Mouse (Mus musculus): Measurements from ENCODE around the gene Baiap2l1.
"Not testable (repeated sequence)": the region's sequence is repeated elsewhere in the genome, so short reads cannot be mapped to it uniquely, and the experiment has no call there.

Gene Baiap2l1

DNA sequence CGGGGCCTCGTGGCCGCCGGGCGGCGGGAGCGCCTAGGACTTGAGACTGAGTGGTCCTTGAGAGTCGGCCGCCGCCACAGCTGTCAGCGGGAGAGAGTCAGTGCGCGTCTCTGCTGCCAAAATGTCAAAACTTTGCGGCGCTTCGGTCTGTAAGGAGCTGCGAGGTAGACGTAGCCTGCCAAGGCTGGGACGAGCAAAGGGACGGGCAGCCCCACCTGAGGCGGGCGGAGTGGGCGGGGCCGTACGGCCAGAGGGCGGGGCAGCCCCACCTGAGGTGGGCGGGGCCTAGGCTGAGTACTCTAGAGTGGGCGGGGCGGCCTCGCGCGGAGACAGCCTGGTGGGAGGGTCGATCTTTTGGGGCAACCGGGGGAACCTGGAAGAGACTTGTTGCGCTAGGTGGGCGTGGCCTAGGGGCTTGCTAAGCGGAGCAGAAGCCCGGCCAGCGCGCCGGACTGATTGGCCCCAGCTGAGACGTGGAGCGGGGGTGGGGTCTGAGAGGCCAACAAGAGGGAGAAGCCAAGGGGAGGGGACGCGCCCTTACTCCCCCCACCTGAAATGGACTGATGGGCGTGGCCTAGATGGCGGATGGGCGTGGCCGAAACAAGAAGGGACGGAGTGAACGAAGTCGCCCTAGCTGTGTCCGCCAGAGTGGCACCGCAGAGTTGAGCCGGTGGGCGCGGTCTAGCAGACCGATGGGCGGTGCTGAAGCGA, at the start of gene Baiap2l1:
Gene Baiap2l1 (minus strand): TSS at position 232 of the 711 bp plus-strand sequence.
- peak; percentile 79 to 81 for DNase-seq (ENCODE audit: low spot score in 2 of 2)

- DNase-seq (ENCODE audit: low spot score in 2 of 2) = no peak
Observed at GRCm38 (mm10) chr5:144406256-144406655, 48.3 kb upstream of the Baiap2l1 start.

DNA sequence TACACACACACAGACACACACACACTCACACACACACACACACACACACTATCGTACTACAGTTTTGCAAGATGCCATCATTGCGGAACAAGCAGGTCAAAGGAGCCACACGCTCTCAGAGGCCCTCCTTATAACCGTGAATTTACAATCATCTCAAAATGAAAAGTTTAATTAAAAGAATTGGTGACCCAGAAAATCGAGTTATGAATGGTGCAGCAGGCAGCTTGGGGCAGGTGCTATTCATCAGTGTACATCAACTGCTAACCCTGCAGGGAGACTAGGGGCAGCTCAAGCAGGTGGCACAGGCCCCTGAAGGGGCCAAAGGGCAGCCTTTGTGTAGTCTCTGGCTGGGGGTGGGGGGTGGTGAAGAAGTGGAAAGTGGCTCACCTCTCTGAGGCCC, 42.9 kb upstream of the Baiap2l1 start:
- no peak for DNase-seq (ENCODE audit: low spot score in 2 of 2)

- DNase-seq (ENCODE audit: low spot score in 2 of 2) = no peak
Observed at GRCm38 (mm10) chr5:144397566-144397965, 39.7 kb upstream of the Baiap2l1 start.

DNA sequence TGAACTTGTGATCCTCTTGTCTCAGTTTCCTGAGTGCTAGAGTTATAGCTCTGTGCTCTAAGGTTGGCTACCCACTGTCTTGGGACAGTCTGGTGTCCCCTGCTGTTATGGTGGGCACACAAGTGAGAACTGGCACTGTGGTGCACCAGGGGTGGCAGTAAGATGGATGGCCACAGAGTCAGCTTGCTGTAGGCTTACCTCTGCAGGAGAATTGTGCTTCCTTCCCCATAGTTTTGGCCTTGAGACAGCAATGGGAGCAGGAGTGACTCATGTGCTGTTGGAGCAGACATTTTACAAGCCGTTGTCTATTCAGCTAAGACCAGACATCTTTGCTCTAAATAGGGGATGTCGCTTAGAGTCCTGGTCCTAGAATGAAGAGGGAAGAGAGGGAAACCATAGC, 36.2 kb upstream of the Baiap2l1 start:
- no peak for DNase-seq (ENCODE audit: low spot score in 2 of 2)

DNA sequence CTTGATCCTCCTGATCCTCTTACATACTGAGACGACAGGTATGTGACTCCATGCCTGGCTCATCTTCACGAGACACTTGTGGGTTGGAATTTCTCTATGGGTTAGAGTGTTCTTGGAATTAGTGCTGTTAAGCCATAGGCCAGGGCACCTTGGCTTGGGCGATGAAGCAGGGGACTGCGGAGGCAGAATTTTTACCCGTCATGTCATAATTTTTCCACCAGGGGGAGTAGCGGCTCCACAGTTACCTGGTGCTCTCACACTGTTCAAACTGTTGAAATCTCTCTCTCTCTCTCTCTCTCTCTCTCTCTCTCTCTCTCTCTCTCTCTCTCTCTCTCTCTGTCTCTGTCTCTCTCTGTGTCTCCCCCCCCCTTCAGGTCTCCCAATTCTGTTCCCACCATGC, 29.9 kb upstream of the Baiap2l1 start:
- peak in 1 of 2 experiments; percentile 2 for DNase-seq (ENCODE audit: low spot score in 2 of 2)

DNA sequence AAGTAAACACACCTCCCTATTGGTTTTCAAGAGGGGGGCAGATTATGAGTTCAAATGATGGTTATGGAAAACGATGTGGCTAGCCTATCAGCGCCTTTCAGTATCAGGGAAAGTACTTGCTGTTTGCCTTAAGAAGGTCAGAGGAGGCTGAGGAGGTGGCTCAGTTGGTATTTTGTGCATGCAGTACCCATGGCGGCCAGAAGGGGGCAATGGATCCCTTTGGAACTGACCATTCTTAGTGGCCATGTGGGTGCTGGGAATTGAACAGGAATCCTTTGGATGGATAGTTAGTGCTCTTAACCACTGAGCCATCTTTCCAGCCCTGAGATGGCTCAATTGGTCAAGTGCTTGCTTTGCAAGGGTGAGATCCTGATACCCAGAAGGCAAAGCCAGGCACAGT, 26.0 kb upstream of the Baiap2l1 start:
- no peak for DNase-seq (ENCODE audit: low spot score in 2 of 2)

GRCm38 (mm10) chr5:144381782-144382181, 23.9 kb upstream of the Baiap2l1 start:
- DNase-seq (ENCODE audit: low spot score in 2 of 2) = no peak

GRCm38 (mm10) chr5:144380689-144381088, 22.8 kb upstream of the Baiap2l1 start:
- no peak for DNase-seq (ENCODE audit: low spot score in 2 of 2)

DNA sequence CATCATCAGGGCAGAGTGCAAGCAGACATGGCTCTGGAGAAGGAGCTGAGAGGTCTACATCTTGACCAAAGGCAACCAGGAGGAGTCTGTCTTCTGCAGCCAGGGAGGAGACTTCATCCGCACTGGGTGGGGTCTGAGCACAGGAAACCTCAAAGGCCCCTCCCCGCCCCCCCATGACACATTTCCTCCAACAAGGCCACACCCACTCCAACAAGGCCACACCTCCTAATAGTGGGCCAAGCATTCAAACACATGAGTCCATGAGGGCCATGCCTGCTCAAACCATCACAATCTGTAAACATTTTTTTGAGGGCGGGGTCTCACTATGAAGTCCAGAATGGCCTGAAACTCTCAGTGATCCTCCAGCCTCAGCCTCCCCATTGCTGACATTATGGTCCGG, 21.5 kb upstream of the Baiap2l1 start:
- DNase-seq (ENCODE audit: low spot score in 2 of 2) = no peak

DNA sequence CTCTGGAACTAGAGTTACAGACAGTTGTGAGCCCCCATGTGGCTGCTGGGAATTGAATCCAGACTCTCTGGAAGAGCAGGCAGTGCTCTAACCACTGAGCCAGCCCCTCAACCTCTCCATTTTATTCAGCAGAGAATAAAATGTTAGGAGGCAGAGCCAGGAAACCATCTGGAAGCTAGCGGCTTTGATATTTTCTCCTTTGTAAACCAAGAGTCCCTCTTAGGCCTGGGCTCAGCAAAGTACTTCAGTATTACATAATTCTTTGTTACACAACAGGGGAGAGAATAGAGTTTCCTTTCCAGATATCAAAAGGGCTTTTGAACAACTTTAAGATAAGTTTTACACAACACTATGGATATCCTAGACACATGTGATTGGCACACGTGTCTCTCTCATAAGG, 15.0 kb upstream of the Baiap2l1 start:
- DNase-seq (ENCODE audit: low spot score in 2 of 2) = no peak

GRCm38 (mm10) chr5:144372177-144372576, 14.3 kb upstream of the Baiap2l1 start:
- no peak for DNase-seq (ENCODE audit: low spot score in 2 of 2)

GRCm38 (mm10) chr5:144370986-144371385, 13.1 kb upstream of the Baiap2l1 start:
- DNase-seq (ENCODE audit: low spot score in 2 of 2) = no peak

DNA sequence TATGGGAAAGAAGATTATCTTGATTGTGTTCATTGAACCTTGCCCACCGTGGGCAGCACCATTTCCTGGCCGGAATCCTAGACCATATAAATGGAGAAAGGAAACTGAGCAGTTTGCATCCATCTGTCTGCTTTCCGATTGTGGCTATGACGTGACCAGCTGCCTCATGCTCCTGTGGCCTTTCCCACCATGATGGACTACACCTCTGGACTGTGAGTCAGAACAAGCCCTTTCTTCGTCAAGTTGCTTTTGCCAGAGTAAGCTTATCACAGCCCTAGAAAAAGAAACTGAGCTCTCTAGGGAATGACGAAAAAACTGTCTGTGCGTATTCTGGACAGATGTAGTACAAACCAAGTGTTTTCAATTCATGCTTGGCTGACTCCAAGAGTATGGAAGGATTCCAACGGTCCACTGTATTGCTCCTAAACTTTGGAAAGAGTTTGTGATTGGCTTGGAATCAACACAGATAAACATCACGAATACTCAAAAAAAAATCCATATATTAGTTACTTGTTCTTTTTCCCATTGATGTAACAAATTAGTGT, 10.8 kb upstream of the Baiap2l1 start:
- DNase-seq (ENCODE audit: low spot score in 2 of 2) = no peak

- DNase-seq (ENCODE audit: low spot score in 2 of 2) = not testable (repeated sequence)
Observed at GRCm38 (mm10) chr5:144366551-144366950, 8.6 kb upstream of the Baiap2l1 start.

GRCm38 (mm10) chr5:144364680-144365357, 6.9 kb upstream of the Baiap2l1 start:
- DNase-seq (ENCODE audit: low spot score in 2 of 2) = no peak

DNA sequence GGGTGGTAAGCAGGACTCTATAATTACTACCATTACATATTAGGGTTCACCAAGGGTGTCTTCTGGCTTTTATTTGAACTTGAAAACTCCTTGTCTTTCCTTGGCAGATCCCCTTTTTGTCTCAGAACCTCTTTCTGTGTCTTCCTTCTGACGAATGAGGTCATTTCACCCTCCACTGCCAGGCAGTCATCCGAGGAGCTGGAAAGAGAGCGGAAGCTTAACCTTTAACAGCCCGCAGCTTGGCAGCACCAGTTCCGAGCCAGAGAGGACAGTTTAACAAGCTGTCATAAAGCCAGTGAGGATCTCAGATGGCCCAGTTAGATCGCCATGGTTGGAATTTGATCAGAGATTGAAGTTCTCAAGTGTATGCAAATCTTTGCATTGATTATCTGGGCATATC, 2.4 kb upstream of the Baiap2l1 start:
- DNase-seq (ENCODE audit: low spot score in 2 of 2) = no peak

DNA sequence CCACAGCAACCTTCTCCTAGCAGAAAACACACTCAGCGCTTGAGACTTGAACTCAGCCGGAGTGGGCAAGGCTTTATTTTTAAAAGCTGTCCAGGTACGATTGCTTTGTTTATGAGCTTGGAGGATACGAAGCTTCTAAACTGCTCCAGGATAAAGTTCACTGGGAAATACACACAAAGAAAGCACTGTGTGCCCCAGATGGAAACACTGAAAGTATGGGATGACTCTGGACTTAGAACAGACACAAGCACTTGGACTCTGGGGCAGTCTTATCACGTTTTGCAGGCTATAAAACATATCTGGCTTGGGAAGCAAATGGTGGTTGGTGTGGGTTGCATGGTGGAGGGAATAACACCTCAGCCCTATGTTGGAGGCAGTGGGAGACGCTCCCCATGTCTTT, 2.0 kb upstream of the Baiap2l1 start:
- DNase-seq (ENCODE audit: low spot score in 2 of 2) = no peak

- no peak for DNase-seq (ENCODE audit: low spot score in 2 of 2)
Observed at GRCm38 (mm10) chr5:144358592-144358917, 643 bp upstream of the Baiap2l1 start.

- no peak for DNase-seq (ENCODE audit: low spot score in 2 of 2)
Observed at GRCm38 (mm10) chr5:144357551-144357880, 396 bp downstream of the Baiap2l1 start.

DNA sequence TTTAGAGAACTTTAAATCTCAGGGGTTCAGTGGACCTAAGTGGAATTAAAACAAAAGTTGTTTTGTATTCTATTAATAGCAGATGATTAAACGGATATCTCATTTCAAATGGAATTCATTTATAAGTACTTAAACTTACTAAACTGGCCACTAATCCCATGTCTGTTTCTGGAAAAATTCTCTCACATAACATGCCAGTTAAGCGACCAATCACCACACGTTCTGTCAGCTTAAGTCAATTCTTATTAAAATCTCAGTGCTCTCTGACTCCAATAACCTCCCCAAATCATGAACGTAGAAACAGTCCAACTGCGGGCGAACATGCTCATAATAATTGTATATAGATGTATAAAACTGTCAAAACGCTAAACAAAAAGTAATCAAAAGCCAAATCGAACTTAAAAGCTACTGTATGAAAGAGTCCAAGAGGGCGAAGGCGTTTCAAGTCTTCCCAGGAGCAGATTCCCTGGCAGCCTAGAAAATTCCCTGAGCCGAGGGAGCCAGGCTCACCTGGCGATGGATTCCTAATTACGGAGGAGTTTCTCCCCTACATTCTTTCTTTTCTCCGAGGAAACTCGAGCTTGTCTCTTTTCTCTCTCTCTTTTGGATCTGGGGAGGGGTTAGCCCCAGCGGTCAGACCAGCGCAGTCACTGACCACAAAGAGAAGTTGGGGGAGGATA, 996 bp downstream of the Baiap2l1 start:
- no peak for DNase-seq (ENCODE audit: low spot score in 2 of 2)

DNA sequence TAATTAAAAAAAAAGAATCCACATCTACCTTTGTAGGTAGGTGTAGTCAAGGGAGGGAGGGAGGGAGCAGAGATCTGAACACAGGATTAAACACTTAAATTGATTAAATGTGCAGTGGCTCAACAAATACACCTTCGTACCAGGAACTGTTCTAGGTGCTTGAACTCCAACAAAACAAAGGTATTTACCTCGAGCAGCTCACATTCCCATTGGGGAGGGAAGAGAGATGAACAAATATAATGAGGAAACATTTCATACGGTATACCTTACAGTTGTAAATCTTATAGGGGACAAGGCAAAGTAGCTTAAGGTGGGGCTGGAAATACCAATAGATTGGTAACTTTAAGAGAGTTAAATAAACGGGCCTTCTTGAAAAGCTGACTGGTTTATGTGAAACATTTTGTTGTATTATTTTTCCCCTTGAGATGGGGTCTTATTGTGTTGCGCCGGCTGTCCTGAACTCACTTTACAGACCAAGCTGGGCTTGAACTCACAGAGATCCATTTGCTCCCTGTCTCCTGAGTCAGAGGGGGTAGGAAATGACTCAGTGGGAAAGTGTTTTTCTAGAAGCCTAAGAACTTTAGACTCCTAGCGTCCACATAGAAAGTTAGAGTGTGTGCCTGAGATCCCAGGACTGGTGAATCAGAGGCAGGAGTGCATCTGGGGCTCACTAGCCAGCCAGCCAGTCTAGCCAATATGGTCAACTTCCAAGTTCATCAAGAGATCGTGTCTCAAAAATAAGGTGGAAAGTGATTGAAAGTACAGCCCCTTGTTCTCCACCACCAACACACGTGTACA, 5.5 kb downstream of the Baiap2l1 start:
- no peak for DNase-seq (ENCODE audit: low spot score in 2 of 2)

Data from spleen, postnatal 36 days (tissue).